Mouse (Mus musculus): ENCODE measurements at regions not wholly inside any gene's neighbourhood (a gene's known extent, or its start where the extent isn't known, plus 50 kb on each side); places are given as distances from the start of the nearest gene placed in this dataset.
A peak's percentile ranks its signal among the peaks of the same experiment; 100 is the strongest.

GRCm38 (mm10) chrX:75672976-75673375 lies 94.9 kb upstream of the Rab39b start:
- peak overlapping the region; percentile 6 for H3K9ac ChIP-seq (replicated peaks; ENCODE audit: low read depth, low read length)
- no peak for ATAC-seq
- H3K4me3 ChIP-seq (replicated peaks; ENCODE audit: low read length): peak overlapping the region; percentile 3; the same call in 1 of the 2 replicates
- H3K4me1 ChIP-seq (replicated peaks; ENCODE audit: control insufficient read depth, insufficient read depth, low read length): no peaks in the 10 kb centered on the region
- H3K27ac ChIP-seq (ENCODE audit: low read length): no peak overlapping the region
- peak overlapping the region; percentile 35 for H3K4me2 ChIP-seq (ENCODE audit: low read length)
- H3K27me3 ChIP-seq (replicated peaks; ENCODE audit: control insufficient read depth, insufficient read depth, low read length): no peaks in the 10 kb centered on the region
- H3K9me3 ChIP-seq (ENCODE audit: control insufficient read depth, low read length): peaks cover 5% of the 10 kb centered on the region; the same call in 1 of the 2 replicates
- 88% methylated on average over 13 of the region's 13 CpGs for WGBS
- no peaks in the 10 kb centered on the region for H3K36me3 ChIP-seq (ENCODE audit: control insufficient read depth, insufficient read depth)

GRCm38 (mm10) chrX:75667636-75668035 lies 89.6 kb upstream of the Rab39b start:
- WGBS: 94% methylated on average over 4 of the region's 4 CpGs
- no peak for ATAC-seq
- no peaks in the 10 kb centered on the region for H3K4me1 ChIP-seq (replicated peaks; ENCODE audit: control insufficient read depth, insufficient read depth, low read length)
- H3K4me3 ChIP-seq (replicated peaks; ENCODE audit: low read length): no peak overlapping the region
- no peaks in the 10 kb centered on the region for H3K27me3 ChIP-seq (replicated peaks; ENCODE audit: control insufficient read depth, insufficient read depth, low read length)
- H3K4me2 ChIP-seq (ENCODE audit: low read length): no peak overlapping the region
- no peaks in the 10 kb centered on the region for H3K36me3 ChIP-seq (ENCODE audit: control insufficient read depth, insufficient read depth)
- H3K9me3 ChIP-seq (ENCODE audit: control insufficient read depth, low read length): 0 out of 2 replicates have a peak, but pooled peaks cover 2% of the 10 kb centered on the region
- H3K9ac ChIP-seq (replicated peaks; ENCODE audit: low read depth, low read length): no peak overlapping the region
- H3K27ac ChIP-seq (ENCODE audit: low read length): no peak overlapping the region

GRCm38 (mm10) chrX:75643402-75643801 lies 65.4 kb upstream of the Rab39b start:
- 91% methylated on average over 7 of the region's 7 CpGs for WGBS
- Histone ChIP-seq H3K36me3 (ENCODE audit: control insufficient read depth, insufficient read depth) (no peaks in the 10 kb centered on the region), H3K27me3 (replicated peaks; ENCODE audit: control insufficient read depth, insufficient read depth, low read length) (no peaks in the 10 kb centered on the region), H3K4me1 (replicated peaks; ENCODE audit: control insufficient read depth, insufficient read depth, low read length) (no peaks in the 10 kb centered on the region), H3K9me3 (ENCODE audit: control insufficient read depth, low read length) (no peaks in the 10 kb centered on the region), H3K4me2 (ENCODE audit: low read length) (no peak overlapping the region), H3K9ac (replicated peaks; ENCODE audit: low read depth, low read length) (no peak overlapping the region), H3K4me3 (replicated peaks; ENCODE audit: low read length) (no peak overlapping the region), H3K27ac (ENCODE audit: low read length) (no peak overlapping the region)
- ATAC-seq: no peak

All from forebrain, embryonic 16.5 days (tissue).